Mouse (Mus musculus): Measurements from ENCODE around the gene Arl9.
A peak's percentile ranks its signal among the peaks of the same experiment; 100 is the strongest.
"Not testable (repeated sequence)": the region's sequence is repeated elsewhere in the genome, so short reads cannot be mapped to it uniquely, and the experiment has no call there.

Gene Arl9

DNA sequence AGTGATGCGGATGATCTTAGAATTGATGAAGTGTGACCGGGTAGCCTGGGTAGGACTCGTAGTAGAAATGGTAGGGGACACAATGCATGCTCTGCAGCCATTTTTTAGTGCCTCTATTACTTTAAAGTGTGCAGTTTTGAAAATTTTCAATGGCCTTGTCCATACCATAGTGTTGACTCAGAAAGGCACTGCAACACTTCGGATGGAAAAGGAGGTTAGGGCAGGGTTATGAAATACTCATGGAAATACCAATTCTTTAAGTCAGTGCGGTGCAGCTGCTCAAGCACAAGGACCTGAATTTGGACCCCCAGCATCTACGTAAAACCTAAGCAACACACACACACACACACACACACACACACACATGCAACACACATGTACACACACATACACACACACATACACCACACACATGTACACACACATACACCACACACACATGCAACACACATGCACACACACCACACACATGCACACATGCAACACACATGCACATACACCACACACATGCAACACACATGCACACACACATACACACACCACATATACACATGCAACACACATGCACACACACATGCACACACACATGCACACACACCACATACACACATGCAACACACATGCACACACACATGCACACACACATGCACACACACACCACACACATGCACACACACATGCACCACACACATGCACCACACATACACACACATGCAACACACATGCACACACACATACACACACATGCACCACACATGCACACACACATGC, at the start of gene Arl9:
TSS of gene Arl9 (plus strand) at position 5 of the 771 bp plus-strand sequence.
- DNase-seq (ENCODE audit: low read depth, low spot score), result no peak

DNA sequence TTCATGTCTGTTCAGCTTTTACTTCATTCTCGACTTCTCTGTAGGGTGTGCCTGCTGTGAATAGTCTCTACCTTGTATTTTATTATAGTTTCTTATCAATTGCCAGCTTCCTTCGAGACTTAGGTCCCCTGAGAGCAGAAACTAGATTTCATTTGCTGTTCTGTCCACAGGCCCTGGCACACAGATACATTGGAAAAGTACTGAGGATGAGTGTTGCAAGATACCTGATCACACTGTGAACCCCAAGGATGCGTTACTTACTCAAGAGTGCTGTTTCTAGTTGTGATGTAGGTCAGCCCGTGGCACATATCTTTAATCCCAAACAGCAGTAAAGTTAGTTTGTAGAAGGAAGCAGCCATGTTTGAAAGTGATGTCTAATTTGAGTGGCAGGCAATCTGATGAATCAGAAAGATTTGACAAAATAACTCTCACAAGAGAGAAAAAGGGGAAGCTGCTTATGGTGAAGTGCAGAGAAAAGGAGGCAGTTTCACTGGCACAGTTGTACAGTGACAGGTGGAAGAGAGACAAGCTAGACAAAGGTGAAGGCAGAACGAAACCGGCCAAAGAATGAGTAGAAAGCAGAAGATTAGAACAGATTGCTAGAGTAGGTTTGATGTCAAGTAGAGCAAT, 49.5 kb upstream of the Arl9 start:
- DNase-seq (ENCODE audit: low read depth, low spot score), result no peak

DNA sequence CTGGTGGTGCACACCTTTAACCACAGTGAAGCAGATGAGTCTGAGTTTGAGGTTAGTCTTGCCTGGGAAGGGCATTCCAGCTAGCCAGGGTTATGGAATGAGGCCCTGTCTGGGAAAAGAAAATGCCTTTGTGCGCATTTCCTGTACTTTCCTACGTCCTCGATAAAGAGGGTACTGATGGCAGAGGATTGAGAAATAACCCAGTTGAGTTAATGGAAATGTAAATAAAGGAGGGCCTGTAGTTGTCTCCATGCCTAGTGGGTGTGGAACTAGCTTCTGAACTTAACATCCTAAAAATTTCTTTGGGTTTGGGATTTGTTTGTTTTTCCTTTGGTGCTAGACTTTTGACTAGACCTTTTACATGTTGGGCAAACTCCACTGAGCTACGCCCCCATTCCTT, 48.4 kb upstream of the Arl9 start:
- DNase-seq (ENCODE audit: low read depth, low spot score), result no peak

DNA sequence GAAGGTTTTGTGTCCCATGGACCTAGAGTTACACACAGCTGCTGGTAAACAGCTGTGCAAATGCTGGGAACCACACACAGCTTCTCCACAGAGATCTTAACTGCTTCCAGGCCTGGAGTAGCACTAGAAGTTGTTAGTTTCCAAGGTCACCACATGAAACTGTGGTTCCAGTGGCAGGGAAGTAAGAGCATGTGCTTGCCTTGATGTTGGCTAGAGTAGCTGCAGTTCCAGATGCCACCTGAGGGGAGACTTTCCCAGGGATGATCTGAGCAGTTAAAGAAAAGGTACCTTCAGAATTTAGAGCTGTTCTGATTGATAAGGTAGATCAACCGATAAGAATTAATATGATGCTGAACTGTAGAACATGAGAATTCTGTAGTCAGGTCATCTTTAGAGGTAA, 45.9 kb upstream of the Arl9 start:
- DNase-seq (ENCODE audit: low read depth, low spot score), result peak; percentile 36

DNA sequence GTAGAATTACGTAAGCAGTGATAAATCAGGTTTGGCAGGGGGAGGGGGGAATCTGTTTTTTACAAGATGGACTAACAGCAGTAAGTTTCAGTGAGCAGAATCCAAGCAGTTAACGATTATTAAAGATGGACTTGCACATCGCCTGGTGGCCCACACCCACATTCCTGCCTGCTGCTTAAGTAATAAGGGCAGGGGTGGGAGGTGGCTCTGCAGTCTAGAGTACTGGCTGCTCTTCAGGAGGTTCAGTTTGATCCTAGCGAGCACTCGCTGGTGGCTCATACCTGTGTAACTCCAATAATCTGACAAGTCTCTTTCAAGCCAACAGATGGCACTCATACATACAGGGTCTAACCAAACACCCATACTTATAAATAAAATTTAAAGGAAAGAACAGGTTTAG, 44.3 kb upstream of the Arl9 start:
- DNase-seq (ENCODE audit: low read depth, low spot score), result no peak

DNA sequence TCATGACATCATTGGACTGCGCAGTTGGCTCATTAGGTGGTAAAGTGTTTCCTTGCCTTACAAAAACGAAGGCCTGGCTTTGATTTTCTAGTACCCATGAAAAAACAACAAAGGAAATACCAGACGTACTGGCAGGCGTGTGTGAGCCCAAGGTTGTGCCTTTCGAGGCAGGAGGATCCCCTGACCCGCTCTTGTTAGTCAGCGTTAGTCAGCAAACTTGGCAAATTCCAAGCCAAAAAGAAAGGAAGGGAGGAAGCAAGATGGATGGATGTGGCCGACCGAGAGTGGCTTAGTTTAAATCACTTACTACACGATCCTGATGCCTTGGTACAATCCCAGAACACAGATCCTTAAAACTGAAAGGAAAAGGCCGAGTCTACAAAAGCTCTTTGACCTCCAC, 41.3 kb upstream of the Arl9 start:
- DNase-seq (ENCODE audit: low read depth, low spot score), result no peak

DNA sequence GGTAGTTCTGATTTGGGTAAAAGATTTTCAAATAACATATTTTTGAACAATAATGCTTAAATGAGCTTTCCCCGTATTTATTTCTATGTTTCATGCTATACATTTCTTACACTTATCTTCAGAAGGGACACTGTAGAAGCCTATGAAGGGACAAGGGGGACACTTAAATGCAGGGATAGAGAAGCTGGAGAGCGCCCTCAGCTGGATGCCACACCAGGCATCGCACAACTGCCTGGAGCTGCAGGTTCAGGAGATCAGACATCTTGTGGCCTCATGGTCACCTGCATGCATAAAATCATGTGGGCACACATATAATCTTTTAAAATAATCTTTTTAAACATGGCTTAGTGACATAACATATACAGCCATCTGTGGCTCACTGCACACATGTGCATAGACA, 39.2 kb upstream of the Arl9 start:
- DNase-seq (ENCODE audit: low read depth, low spot score), result no peak

DNA sequence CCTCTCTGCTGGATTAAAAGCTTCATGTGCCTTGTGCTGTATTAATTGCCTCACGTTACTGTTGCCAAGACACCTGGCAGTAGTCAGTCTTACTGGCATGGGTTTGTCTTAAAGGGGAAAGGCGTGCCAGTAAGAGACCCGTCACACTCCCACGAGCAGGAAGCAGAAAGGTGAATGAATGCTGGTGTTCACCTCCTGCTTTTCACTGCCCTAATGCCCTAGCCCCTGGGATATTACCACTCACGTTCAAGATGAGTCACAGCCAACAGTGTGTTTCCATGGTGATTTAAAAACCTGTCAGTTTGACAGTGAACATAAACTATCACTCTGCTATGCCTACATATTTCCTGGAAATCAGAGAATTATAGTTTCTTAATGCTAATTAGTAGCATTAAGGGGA, 34.6 kb upstream of the Arl9 start:
- no peak for DNase-seq (ENCODE audit: low read depth, low spot score)

DNA sequence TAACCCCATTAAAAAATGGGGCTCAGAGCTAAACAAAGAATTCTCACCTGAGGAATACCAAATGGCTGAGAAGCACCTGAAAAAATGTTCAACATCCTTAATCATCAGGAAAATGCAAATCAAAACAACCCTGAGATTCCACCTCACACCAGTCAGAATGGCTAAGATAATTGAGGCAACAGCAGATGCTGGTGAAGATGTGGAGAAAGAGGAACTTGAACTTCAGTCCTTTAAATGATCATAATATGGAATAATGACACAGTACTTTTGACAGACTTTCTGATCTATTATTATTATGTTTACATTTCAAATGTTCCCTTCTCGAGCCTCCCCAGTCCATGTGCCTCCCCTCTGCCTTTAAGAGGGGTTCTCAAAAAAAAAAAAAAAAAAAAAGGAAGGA, 32.7 kb upstream of the Arl9 start:
- not testable (repeated sequence) for DNase-seq (ENCODE audit: low read depth, low spot score)

DNA sequence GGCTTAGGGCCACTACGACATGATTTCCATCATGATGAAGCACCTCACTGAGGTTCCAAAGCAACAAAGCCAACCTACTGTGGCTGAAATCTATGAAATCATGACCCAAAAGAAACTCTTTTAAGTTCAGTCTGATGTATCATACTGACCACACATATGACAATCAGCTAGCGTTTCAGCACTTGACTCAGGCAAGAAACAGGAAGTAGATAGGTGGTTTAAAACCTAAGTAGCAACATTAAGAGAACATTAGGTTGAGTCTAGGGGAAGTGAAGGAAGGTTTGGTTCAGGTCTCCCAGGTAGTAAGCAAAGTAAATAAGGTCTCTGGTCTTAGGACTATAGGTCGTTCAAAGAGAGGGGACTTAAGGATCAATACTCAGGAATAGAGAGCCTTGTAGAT, 30.4 kb upstream of the Arl9 start:
- DNase-seq (ENCODE audit: low read depth, low spot score), result peak; percentile 7

DNA sequence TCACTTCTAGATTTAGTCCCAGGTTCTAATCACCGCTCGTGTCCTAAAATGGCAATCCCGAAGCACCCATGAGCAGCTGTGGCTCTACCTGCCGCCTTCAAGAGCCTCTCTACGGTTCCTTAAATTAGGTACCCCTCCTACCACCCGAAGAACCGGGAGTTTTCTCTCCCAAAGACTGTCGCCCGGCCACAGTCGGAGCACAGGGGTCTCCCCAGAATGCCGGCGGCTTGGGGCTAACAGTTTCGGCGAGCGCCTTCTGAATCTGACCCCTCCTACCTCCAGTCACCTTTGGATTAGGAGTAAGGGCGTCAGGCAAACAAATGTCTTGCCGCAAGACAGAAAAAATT, 29.7 kb upstream of the Arl9 start:
- no peak for DNase-seq (ENCODE audit: low read depth, low spot score)

DNA sequence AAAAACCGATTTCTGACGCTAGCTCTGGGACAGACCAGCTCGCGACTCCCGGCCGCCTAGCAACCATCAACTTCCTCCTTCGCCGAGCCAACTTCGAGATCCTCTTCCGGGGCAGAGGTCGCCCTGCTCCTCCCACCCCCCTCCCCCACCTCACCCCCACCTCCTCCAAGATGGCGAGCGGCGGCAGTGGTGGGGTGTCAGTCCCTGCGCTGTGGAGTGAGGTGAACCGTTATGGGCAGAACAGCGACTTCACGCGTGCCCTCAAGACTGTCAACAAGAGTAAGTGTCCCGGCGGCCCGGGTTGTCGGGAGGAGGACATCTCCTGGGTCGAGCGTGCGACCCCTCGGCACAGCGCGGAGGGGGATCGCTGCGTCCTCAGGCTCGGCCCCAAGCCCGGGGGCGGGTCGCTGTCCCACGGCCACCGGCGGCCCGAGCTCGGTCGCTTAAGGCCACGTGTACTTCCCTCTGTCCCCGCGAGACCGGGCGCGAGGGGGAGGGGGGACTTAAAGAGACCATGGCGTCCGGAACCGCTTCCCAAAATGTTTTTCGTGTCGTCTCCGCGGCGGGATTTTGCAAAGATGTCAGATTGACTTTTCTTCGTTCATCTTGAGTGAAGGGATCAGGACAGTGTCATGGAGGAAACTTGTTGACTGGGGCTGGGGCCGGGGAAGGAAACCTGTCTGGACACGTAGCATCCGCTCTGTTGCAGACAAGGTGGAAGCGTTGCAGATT, 29.1 kb upstream of the Arl9 start, which contains the start of gene Srp72:
TSS of gene Srp72 (plus strand) at position 130 of the 732 bp plus-strand sequence.
- DNase-seq (ENCODE audit: low read depth, low spot score), result peak; percentile 94

DNA sequence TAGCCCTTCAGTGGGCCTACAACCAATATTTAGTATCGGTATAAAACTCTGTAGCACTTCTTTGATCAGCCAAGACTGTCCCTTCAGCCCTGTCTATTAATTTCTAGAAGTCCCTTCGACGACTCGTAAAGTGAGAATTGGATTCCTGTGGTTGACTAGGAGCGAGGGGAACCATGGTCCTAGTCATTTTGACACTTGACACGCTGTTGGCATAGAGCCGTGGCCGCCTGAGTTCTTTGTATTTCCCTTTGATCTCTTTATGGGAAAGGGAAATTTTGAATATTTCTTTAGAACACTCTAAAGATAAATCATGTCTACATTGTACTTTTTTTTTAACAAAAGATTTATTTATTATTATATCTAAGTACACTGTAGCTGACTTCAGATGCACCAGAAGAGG, 28.1 kb upstream of the Arl9 start:
- DNase-seq (ENCODE audit: low read depth, low spot score), result peak; percentile 13

DNA sequence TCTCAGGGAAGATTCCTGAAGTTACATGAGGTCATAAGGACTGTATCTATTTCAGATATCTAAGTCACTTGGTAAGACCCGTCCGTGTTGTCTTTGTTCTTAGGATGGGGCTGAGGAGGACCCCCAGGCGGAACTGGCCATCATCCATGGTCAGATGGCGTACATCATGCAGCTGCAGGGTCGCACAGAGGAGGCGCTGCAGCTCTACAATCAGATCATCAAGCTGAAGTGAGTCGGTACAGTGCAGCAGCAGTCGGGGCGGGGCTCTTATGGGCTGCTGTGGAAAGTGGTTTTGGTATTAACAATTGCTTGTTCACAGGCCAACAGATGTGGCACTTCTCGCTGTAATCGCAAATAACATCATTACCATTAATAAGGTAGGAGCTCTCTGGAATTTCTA, 19.8 kb upstream of the Arl9 start:
- DNase-seq (ENCODE audit: low read depth, low spot score), result no peak

DNA sequence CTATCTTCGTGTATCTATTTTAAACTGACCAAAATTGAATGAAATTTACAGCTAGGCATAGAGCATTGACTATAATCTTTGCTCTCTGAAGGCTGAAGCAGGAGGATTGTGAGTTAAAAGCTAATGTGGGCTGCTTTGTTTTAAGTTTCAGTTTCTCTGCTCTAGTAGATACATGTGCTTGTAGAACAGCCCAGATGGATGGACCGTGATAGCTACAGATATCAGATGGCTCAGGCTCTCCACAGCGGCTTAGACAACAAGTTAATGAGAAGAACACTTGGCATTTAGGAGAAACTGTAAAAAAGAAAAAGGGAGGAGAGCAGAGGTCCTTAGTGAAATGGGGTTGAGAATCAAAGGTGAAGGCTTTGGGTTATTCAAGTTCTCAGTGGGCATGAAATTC, 13.1 kb upstream of the Arl9 start:
- no peak for DNase-seq (ENCODE audit: low read depth, low spot score)

DNA sequence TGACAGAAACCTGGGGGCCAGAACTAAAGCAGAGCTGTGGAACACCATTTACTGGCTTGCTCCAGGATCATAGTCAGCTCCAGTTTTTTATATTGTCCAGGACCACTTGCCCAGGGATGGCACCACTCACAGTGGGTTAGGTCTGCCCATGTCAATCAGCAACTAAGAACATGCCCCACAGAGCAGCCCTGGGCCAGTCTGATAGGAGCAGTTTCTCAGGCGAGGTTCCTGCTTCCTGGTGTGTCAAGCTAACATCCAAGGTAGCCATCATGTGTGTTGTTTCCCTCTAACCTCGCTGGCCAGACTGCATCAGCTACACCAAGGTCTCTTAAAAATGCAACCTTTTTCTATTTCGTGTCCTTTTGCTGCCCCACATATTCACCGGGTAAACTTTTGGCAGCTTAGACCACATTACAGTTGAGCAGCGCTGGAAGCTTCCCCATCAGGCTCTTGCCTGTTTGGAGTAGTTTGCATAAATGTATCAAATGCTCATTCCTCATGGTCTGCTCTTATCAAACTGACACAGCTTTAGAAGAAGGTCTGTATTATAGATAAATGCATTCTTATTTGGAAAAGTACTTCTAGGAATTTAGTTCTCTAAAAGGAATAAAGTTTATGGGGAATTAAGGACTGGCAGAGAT, 10.6 kb upstream of the Arl9 start:
- no peak for DNase-seq (ENCODE audit: low read depth, low spot score)

DNA sequence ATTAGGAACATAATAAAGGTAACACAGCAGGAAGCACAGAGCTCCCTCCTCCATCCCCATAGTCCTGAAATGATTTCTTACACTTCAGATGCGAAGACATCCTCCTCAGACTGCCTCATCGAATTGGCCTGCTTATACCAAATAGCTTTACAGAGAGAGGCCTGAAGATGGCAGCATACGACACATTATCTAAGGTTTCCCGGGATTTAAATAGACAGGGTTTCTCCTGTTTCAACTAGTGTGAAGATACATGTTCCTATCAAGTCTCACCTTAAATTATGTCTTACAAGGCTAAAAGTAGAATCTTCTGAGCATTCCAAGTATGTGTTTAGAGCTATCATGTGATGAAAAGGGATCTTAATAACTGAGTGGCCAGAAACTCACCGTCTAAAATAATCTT, 5.4 kb upstream of the Arl9 start:
- peak; percentile 15 for DNase-seq (ENCODE audit: low read depth, low spot score)

DNA sequence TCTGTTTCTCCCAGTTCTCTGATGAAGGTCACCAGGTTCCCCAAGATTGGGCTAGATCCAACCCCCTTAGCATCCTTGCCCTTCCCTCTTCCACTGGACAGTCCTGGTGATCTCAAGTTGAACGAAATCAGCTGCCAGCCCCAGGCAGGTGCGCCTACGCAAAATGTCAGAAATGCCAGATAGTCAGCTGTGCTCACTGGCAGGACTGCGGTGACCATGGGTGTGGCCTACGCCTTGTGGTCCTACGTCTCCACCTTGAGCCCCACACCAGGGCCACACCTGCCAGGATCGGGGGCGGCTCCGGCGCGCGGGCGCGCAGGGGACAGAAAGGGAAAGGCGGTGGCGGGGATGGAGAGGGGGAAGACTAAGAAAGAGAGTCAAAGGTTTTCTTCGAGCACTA, 2.7 kb upstream of the Arl9 start:
- DNase-seq (ENCODE audit: low read depth, low spot score), result no peak

DNA sequence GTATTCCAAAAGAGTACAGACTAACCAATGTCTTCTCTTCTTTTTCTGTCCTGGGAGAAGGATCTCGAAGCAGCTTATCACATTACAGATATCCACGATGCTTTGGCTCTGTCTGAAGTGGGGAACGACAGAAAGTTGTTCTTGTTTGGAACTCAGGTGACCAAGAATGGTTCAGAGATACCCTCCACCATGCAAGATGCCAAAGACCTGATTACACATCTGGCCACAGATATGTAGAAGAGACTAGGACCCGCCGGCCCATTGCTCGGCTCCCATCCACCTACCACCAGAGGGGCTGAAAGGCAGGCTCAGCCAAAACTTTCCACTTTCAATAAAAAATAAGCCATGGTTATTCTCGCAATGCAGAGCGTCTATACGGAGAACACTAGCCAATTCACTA, 6.5 kb downstream of the Arl9 start:
- no peak for DNase-seq (ENCODE audit: low read depth, low spot score)

DNA sequence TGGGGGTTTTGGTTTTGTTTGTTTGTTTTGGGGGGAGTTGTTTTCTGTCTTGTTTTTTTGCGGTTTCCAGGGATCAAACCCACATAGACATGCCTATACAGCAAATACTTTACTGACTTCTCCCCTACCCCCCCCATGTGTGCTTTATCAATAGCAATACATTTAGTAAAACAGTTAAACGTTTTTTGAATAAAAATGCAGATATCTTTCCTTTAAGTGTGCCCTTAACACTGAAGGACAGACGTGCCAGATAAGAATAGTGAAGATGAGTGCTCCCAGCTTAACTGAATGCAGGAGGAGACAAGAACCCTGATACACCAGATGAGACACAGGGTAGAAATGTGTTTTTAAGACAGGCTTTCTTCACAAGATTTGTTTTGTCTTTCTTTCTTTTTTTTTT, 7.2 kb downstream of the Arl9 start:
- no peak for DNase-seq (ENCODE audit: low read depth, low spot score)

DNA sequence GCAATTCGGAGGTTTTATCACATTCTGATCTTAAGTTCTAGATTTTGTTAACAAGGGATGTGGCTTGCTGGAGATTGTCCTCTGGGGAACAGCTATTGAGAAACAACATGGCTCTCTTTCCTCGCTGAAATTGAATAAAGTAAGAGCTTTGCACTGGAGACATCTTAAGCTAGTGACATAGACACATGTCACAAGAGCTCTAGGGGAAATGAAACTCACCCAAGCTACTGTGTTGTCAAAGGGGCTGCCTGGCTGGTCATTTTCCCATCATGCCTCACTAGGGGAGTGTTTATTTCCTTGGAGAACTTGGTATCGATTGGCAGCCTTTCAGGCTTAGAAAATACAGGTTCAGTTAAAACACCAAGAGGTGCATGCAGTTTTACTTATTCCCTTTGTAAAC, 9.3 kb downstream of the Arl9 start:
- DNase-seq (ENCODE audit: low read depth, low spot score), result no peak

Measured in CD4-positive, CD25-positive, alpha-beta regulatory T cell, adult 2 months (primary cell).